Mouse (Mus musculus) ZHBTc4 (cell line): ENCODE measurements around the gene Angpt4.

Source experiments
- DNase-seq: peaks from one replicate; pipeline ENCODE4 v3.0.0-alpha.2; 2011; ENCODE audit warnings: low read depth, low spot score

The Angpt4 gene

GRCm38 (mm10) chr2:151981268-151981667 lies 70.3 kb downstream of the Angpt4 start:
- no peak for DNase-seq

DNA sequence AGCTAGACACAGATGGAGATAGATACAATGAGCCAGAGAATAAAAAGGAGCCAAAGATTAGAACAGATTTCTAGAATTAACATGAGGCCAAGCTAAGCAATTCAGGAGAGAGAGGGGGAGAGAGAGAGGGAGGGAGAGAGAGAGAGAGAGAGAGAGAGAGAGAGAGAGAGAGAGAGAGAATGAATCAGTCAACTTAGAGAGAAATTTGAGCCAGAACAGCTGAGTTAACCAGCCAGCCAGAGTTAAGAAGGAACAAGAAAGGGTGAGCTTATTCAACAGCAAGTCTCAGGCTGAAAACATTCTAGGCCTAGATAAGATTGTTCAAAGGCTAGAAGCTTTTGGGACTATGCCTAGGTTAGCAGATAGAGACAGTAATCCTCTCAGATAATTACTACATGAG lies 71.5 kb downstream of the Angpt4 start:
- DNase-seq: no peak

DNA sequence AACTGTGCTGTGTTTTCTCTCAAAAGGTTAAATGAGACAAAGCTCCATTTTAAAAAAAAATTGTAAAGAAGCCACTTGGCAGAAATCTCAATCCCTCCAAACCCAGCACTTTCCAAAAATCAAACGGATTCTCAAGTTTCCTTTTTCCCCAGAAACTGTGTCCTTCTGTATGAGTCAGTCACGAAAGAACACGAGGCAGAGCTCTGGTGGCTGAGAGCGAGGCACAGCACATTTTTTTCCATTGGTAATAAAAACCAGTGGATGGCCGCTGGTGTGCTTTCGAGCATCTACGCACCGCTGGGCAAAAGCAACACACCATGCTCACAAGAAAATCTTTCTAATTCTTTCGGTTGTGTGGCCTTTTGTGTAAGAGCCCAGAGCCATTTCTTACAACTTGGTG lies 73.0 kb downstream of the Angpt4 start:
- no peak for DNase-seq

DNA sequence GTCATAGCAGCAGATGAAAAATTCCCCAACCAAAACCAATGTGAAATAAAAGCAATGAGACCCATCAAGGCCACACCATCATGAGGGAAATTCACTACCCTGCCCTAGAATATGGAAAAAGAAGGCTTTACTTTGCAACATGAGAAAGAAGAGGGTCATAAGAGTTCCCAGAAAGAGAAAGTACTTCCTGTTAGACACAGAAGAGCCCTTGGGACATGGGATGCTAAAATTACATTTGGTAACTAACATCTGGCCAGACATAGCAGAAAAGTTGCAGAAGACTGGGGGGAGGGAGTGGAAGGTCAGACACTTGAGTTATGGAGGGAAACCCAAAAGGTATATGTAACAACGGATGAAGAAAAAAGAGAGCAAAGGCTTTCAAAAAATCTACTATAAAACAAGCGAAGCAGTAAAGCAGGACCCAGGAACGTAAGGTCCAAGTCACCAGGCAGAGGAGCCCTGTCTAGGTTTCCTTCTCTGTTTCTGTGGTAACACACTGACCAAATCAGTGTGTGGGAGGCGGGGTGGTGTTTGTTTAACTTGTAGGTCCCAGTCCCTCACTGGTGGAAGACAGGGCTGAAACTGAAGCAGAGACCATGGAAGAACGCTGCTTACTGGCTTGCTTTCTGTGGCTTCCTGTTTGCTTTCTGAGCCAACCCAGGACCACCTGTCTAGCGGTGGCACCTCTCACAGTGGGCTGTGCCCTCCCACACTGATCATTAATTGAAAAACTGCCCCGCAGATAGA lies 74.6 kb downstream of the Angpt4 start:
- DNase-seq: no peak

- DNase-seq: no peak
These were observed 75.9 kb downstream of the Angpt4 start for GRCm38 (mm10) chr2:151986958-151987357.

GRCm38 (mm10) chr2:151988978-151989377 lies 78.0 kb downstream of the Angpt4 start:
- DNase-seq: peak; percentile 28

- peak; percentile 72 for DNase-seq
These were observed 80.0 kb downstream of the Angpt4 start for GRCm38 (mm10) chr2:151990985-151991394.

DNA sequence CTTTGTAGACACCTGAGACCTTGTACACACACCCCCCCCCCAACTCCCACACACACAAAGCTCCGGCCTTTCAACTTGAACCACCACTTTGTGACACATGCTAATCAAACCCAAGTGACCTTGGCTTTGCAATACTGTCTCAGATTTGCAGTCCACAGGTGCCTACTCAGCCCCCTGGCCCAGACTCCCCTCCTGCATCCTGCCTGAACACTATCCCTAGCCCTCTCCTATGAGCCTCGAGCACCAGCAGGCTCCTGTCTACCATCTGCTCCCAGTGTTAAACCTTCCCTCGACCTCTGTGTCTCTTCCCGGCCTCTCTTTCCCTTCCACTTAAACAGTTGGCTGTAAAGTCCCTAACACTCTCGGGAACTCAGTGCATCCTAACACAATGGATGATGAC lies 80.4 kb downstream of the Angpt4 start:
- DNase-seq: peak; percentile 29

GRCm38 (mm10) chr2:151994350-151995122 lies 83.5 kb downstream of the Angpt4 start:
- DNase-seq: peak; percentile 88
